Mouse (Mus musculus) intestine, embryonic 14.5 days (tissue): ENCODE measurements around the gene Bmp10. TPM values are rescaled to one million over a fixed set of nuclear protein-coding genes. Genes with fewer than 3 reads are reported as not detected.

Experiments
- ATAC-seq: fragments of 200-750 bp; cut with Nextera tagmentation; replicated peaks from 2 replicates; pipeline ENCODE4 v1.8.0; 2017; ENCODE audit warnings: low read depth, moderate number of reproducible peaks, moderate TSS enrichment, moderate library complexity; ENCODE audit not compliant: low FRiP score, low TSS enrichment
- DNase-seq: peaks from one replicate; pipeline ENCODE4 v3.0.0-alpha.2; 2018; ENCODE audit warnings: low spot score
- H3K27ac ChIP-seq: fragments of 300-500 bp; sonication (generic); 2 replicates; pipeline ENCODE4 v1.5.1; 2014; ENCODE audit warnings: low read depth, mild to moderate bottlenecking, control low read depth
- H3K27me3 ChIP-seq: fragments of 300-500 bp; sonication (generic); replicated peaks from 2 replicates; pipeline ENCODE4 v1.6.1; 2014; ENCODE audit warnings: low read length, control low read depth; ENCODE audit not compliant: control insufficient read depth, insufficient read depth
- H3K36me3 ChIP-seq: fragments of 300-500 bp; sonication (generic); 2 replicates; pipeline ENCODE4 v1.6.1; 2014; ENCODE audit warnings: low read length, control low read depth; ENCODE audit not compliant: control insufficient read depth, insufficient read depth
- H3K4me1 ChIP-seq: fragments of 300-500 bp; sonication (generic); replicated peaks from 2 replicates; pipeline ENCODE4 v1.6.1; 2014; ENCODE audit warnings: low read length, control low read depth, mixed read lengths; ENCODE audit not compliant: control insufficient read depth, insufficient read depth
- H3K4me2 ChIP-seq: fragments of 300-500 bp; sonication (generic); 2 replicates; pipeline ENCODE4 v1.6.1; 2014; ENCODE audit warnings: low read length
- H3K4me3 ChIP-seq: fragments of 300-500 bp; sonication (generic); 2 replicates; pipeline ENCODE4 v1.5.1; 2014; ENCODE audit warnings: low read depth, low read length, control low read depth, mixed read lengths
- H3K9ac ChIP-seq: fragments of 300-500 bp; sonication (generic); 2 replicates; pipeline ENCODE4 v1.6.1; 2014; ENCODE audit warnings: mild to moderate bottlenecking, low read length
- H3K9me3 ChIP-seq: fragments of 300-500 bp; sonication (generic); 2 replicates; pipeline ENCODE4 v1.6.1; 2016; ENCODE audit warnings: low read length, control low read depth; ENCODE audit not compliant: control insufficient read depth
- WGBS: fragments of 180-500 bp; shearing (Covaris S2); extraction: QIAGEN DNeasy Blood & Tissue Kit; methylation state at CpG from one replicate; pipeline ENCODE4 v1.1.7; 2014; 5-methylcytosine and 5-hydroxymethylcytosine counted together
- polyA plus RNA-seq: library from polyadenylated mRNA; unstranded; fragments of >200 nt; fragmentation: Nextera tagmentation; extraction: Ambion mirVana; gene quantifications from 2 replicates; pipeline ENCODE4 v1.2.1, GENCODE M21; 2014

Gene Bmp10
- polyA plus RNA-seq, result not detected in 2 replicates

DNA sequence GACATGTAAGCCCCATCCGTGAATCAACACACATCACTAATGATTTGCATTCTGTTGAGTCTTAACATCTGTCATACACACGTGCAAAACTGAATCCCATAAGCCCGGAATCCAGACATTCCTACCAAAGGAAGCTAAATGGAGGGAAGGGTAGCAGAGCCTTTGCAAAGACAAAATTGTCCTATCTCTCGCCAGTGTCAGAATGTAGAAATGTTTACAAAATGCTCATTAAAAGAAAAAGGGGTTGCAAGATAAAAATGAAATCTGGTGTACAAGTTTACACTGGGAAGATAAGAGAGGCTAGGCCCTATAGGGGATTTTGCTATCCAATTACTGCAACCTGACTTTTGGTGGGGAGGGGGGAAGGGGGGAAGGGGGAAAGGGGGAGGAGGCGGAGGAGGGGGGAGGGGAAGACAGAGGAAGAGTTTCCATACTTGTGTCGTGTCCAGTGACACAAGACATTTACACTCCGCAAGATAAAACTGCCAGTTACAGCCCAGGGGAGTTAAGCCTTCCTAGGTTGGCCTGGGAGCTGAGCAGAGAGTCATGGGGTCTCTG lies at the start of gene Bmp10:
TSS of gene Bmp10 (plus strand) at position 508 of the 558 bp plus-strand sequence.
- Histone ChIP-seq H3K4me2 (no peak within 1 kb of the TSS), H3K4me1 (no peaks in the 10 kb centered on the region), H3K36me3 (no peaks in the 10 kb centered on the region), H3K9me3 (no peaks in the 10 kb centered on the region), H3K27ac (no peak within 1 kb of the TSS), H3K9ac (no peak within 1 kb of the TSS), H3K4me3 (no peak within 1 kb of the TSS), H3K27me3 (no peaks in the 10 kb centered on the region)
- 54% methylated on average over 7 of the region's 7 CpGs for WGBS
- no peak for DNase-seq
- no peak for ATAC-seq

GRCm38 (mm10) chr6:87383926-87384691 lies 44.7 kb upstream of the Bmp10 start:
- no peak overlapping the region for H3K27ac ChIP-seq
- peak overlapping the region; percentile 12; the same call in 1 of the 2 replicates for H3K4me3 ChIP-seq
- no peaks in the 10 kb centered on the region for H3K9me3 ChIP-seq
- 14% methylated on average over 24 of the region's 24 CpGs for WGBS
- ATAC-seq (0 out of 2 replicates have a peak, but pooled peaks have one; percentile 36), DNase-seq (no peak)
- 0 out of 2 replicates have a peak, but pooled peaks cover 3% of the 10 kb centered on the region for H3K4me1 ChIP-seq
- H3K9ac ChIP-seq, result no peak overlapping the region
- peak overlapping the region; percentile 42 for H3K4me2 ChIP-seq
- H3K27me3 ChIP-seq, result peaks cover 5% of the 10 kb centered on the region; the same call in 1 of the 2 replicates
- H3K36me3 ChIP-seq, result no peaks in the 10 kb centered on the region

DNA sequence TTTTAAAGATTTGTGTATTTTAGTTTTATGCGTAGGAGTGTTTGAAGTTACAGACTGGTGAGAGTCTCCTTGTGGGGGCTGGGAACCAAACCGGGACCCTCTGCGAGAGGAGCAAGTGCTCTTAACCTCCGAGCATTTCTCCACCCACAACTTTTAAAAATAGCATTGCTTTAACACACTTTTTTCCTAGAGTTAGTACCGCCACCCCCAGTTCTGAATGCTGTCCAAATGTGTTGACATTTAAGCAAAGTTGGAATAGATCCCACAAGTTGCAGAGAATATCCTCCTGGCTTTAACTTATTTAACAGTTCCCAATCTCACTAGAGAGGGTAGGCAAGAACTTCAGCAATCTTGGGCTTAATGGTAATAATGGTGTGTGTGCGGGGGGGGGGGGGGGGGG lies 44.0 kb upstream of the Bmp10 start:
- no peaks in the 10 kb centered on the region for H3K9me3 ChIP-seq
- H3K27ac ChIP-seq, result no peak overlapping the region
- WGBS, result 41% methylated on average over 5 of the region's 6 CpGs
- H3K27me3 ChIP-seq, result peaks cover 5% of the 10 kb centered on the region; the same call in 1 of the 2 replicates
- H3K9ac ChIP-seq, result no peak overlapping the region
- H3K4me1 ChIP-seq, result 0 out of 2 replicates have a peak, but pooled peaks cover 3% of the 10 kb centered on the region
- no peak for DNase-seq
- H3K4me2 ChIP-seq, result peak overlapping the region; percentile 42
- no peaks in the 10 kb centered on the region for H3K36me3 ChIP-seq
- no peak for ATAC-seq
- H3K4me3 ChIP-seq, result no peak overlapping the region

DNA sequence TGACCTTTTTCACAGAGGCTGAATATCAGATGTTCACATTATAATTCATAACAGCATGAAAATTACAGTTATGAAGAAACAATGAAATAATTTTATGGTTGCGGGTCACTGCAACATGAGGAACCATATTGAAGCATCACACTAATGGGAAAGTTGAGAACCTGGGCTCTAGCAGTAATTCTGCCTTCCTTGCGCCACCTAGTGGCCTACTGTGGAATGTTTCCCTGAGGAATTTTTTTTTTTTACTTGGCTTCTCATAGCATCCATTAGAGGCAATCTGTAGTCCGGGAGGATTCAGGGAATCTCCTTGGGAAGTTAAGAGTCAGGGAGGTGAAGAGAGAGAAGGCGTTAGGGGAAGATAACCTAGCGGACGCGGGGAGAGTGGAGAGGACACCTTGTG lies 42.6 kb upstream of the Bmp10 start:
- WGBS, result 10% methylated on average over 7 of the region's 7 CpGs
- peak; percentile 88 for DNase-seq

DNA sequence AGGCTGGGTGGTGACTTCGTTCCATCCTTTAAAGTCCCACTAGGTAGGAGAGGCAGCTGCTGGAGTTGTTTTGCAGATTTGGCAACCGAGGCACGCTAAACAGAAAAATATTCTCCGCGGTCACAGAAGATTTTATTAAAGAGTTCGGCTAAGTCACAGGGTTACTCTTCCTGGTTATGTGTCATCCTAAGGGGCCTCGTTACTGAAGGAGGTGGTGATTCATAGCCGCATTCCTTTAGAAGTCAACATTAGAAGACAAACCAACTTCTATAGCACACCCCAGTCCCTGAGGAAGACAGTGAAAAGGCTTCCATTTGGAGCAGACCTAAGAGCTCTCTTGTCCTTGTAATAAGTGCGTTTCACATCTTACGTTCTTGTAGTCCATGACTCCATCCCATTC lies 42.1 kb upstream of the Bmp10 start:
- no peak for DNase-seq
- Histone ChIP-seq H3K4me3 (no peak overlapping the region), H3K4me1 (0 out of 2 replicates have a peak, but pooled peaks cover 3% of the 10 kb centered on the region), H3K4me2 (no peak overlapping the region), H3K9me3 (no peaks in the 10 kb centered on the region), H3K36me3 (no peaks in the 10 kb centered on the region), H3K27me3 (peaks cover 5% of the 10 kb centered on the region; the same call in 1 of the 2 replicates), H3K27ac (no peak overlapping the region), H3K9ac (no peak overlapping the region)
- WGBS, result 85% methylated on average over 10 of the region's 10 CpGs
- no peak for ATAC-seq

More for the DNA sequence above, 42.6 kb upstream of the Bmp10 start:
- Histone ChIP-seq H3K9ac (no peak overlapping the region), H3K4me1 (0 out of 2 replicates have a peak, but pooled peaks cover 3% of the 10 kb centered on the region), H3K4me2 (no peak overlapping the region), H3K27ac (no peak overlapping the region), H3K9me3 (no peaks in the 10 kb centered on the region), H3K36me3 (no peaks in the 10 kb centered on the region), H3K4me3 (no peak overlapping the region), H3K27me3 (peaks cover 5% of the 10 kb centered on the region; the same call in 1 of the 2 replicates)
- 0 out of 2 replicates have a peak, but pooled peaks have one; percentile 8 for ATAC-seq

DNA sequence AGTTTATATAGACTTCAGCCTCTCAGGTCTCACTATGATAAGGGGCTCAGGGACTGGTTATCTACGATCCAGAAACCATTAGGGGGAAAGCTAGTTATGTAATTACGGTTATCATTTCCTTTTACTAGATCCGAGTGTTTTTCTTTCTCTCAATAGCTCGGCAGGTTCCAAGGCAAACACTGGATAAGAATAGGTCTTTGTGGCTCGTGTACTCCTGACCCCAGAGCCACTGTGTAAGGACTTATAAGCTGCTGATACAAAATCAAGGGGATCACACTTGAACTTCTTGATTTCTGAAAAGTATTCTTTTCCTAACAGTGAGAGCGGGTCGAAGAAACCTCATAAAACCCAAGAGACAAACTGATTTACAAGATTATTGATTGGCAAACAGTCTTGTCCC lies 39.9 kb upstream of the Bmp10 start, which contains the start of gene Gkn3:
TSS of gene Gkn3 (minus strand) at position 59 of the 400 bp plus-strand sequence.
- no peaks in the 10 kb centered on the region for H3K36me3 ChIP-seq
- no peaks in the 10 kb centered on the region for H3K9me3 ChIP-seq
- H3K4me3 ChIP-seq, result no peak within 1 kb of the TSS
- 53% methylated on average over 7 of the region's 7 CpGs for WGBS
- 0 out of 2 replicates have a peak, but pooled peaks cover 3% of the 10 kb centered on the region for H3K4me1 ChIP-seq
- DNase-seq (no peak), ATAC-seq (no peak)
- H3K4me2 ChIP-seq, result no peak within 1 kb of the TSS
- no peak within 1 kb of the TSS for H3K27ac ChIP-seq
- H3K9ac ChIP-seq, result no peak within 1 kb of the TSS
- H3K27me3 ChIP-seq, result no peaks in the 10 kb centered on the region

GRCm38 (mm10) chr6:87389455-87389989 lies 39.3 kb upstream of the Bmp10 start:
- WGBS, result 28% methylated on average over 5 of the region's 5 CpGs
- Histone ChIP-seq H3K4me3 (no peak overlapping the region), H3K9ac (no peak overlapping the region), H3K4me1 (no peaks in the 10 kb centered on the region), H3K27me3 (no peaks in the 10 kb centered on the region), H3K4me2 (no peak overlapping the region), H3K36me3 (no peaks in the 10 kb centered on the region), H3K27ac (no peak overlapping the region), H3K9me3 (no peaks in the 10 kb centered on the region)
- DNase-seq (no peak), ATAC-seq (no peak)

- DNase-seq, result no peak
- 72% methylated on average over 8 of the region's 8 CpGs for WGBS
- Histone ChIP-seq H3K4me1 (no peaks in the 10 kb centered on the region), H3K4me3 (no peak overlapping the region), H3K36me3 (no peaks in the 10 kb centered on the region), H3K27ac (no peak overlapping the region), H3K9ac (no peak overlapping the region), H3K27me3 (no peaks in the 10 kb centered on the region), H3K9me3 (no peaks in the 10 kb centered on the region), H3K4me2 (no peak overlapping the region)
- ATAC-seq, result no peak
Measured at GRCm38 (mm10) chr6:87393466-87394205, 35.2 kb upstream of the Bmp10 start.
